ENCODE assay signal across 9 mouse cellular contexts in the genomic region with DNA sequence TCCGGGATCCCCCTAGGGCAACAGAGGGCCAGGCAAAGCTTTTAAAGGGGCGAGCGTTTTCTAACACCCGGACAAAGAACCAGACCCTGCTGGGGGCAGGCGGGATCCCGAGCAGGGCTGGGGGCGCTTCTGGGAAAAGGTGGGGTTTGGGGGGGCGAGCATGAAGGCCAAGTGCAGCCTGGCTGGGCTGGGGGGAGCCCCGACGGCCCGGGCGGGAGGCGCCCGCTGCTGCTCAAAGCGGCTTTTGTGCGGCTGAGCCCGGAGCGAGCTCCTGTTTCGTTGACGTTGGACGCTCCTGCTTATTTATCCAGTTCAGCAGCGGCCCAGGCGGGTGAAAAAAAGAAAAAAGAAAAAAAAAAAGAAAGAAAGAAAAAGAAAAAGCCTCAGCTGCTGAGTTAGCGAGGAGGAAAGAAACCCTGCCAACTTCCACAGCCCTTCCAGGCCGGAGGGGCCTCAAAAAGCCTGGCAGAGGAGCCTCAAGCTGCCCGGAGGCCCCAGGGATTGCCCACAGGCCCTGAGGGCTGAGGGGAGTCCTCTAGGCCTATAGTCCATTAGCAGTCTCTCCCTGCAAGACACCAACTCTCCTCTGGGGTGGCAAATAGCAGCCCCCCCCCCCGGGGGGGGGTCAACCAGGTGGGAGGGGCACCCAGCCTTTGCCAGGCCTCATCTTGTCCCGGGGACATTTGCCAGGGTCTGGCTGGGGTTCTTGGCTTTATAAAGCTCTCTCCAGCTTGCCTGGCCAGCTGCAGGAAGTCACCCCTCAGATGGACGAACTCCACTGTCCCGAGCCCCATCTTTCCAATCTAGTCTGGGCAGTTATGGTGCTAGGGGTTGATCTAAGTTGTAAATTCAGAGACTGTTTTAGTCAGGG. TPM values are rescaled to one million over a fixed set of nuclear protein-coding genes. Genes with fewer than 3 reads are reported as not detected.
DNase-seq lines count a peak whose midpoint lies in the region; ATAC-seq lines count a peak whose summit lies in the region.
"Had no signal": no experiment of that assay in that cellular context is flagged by ENCODE, and none has a peak within 500 bp of the region (broad histone marks: within the 10 kb centered on the region; RNA-seq: fewer than 3 reads in every experiment).

No protein-coding gene starts in this region.

- ATAC-seq in midbrain, embryonic 16.5 days, result peak; percentile 59
- no peak for ATAC-seq in monocyte, adult 5-6 weeks (replicated peaks; ENCODE audit: insufficient number of reproducible peaks, low FRiP score, low TSS enrichment, poor library complexity, severe bottlenecking)

- DNase-seq in cerebellum, postnatal 25 days, result peak; percentile 11 to 24
- no peak for DNase-seq in cerebellum, postnatal 36 days
- peak; percentile 73 for DNase-seq in left cerebral cortex, postnatal 4 days
- DNase-seq in left cerebral cortex, adult 11 months (ENCODE audit: low spot score), result no peak
- DNase-seq in hindbrain, embryonic 10.5 days (ENCODE audit: low spot score), result peak; percentile 45
- DNase-seq in cerebellum, postnatal 4 days (ENCODE audit: low spot score in 2 of 2), result no peak

- peaks cover 7% of the 10 kb centered on the region; the same call in 1 of the 2 replicates for H3K36me3 ChIP-seq in hindbrain, embryonic 10.5 days
- H3K36me3 ChIP-seq in midbrain, embryonic 16.5 days (ENCODE audit: control insufficient read depth, insufficient read depth, low read length), result no peaks in the 10 kb centered on the region

- peak overlapping the region; percentile 54 for H3K4me2 ChIP-seq in midbrain, embryonic 16.5 days (ENCODE audit: low read length)

- H3K4me1 ChIP-seq in hindbrain, embryonic 10.5 days (replicated peaks), result peaks cover 44% of the 10 kb centered on the region
- peaks cover 7% of the 10 kb centered on the region; the same call in 1 of the 2 replicates for H3K4me1 ChIP-seq in midbrain, embryonic 16.5 days (ENCODE audit: control insufficient read depth, insufficient read depth, low read length)

- intact Hi-C loops in left cerebral cortex, postnatal 4 days (cut with DNase I), result no loop called here

- WGBS in hindbrain, embryonic 10.5 days, result 24% methylated on average over 30 of the region's 30 CpGs
- WGBS in midbrain, embryonic 16.5 days, result 10% methylated on average over 29 of the region's 30 CpGs

- no peaks in the 10 kb centered on the region for H3K27me3 ChIP-seq in hindbrain, embryonic 10.5 days (ENCODE audit: insufficient read depth, poor library complexity, severe bottlenecking)
- H3K27me3 ChIP-seq in midbrain, embryonic 16.5 days (ENCODE audit: control insufficient read depth, insufficient read depth, low read depth, low read length), result no peaks in the 10 kb centered on the region

- peak overlapping the region; percentile 67 for H3K9ac ChIP-seq in midbrain, embryonic 16.5 days (ENCODE audit: low read depth, low read length)

- peak overlapping the region; percentile 93 for H3K27ac ChIP-seq in hindbrain, embryonic 10.5 days
- H3K27ac ChIP-seq in midbrain, embryonic 16.5 days (ENCODE audit: low read length), result peak overlapping the region; percentile 78

- H3K4me3 ChIP-seq in hindbrain, embryonic 10.5 days, result peak overlapping the region; percentile 34; the same call in 1 of the 2 replicates
- peak overlapping the region; percentile 33 for H3K4me3 ChIP-seq in midbrain, embryonic 16.5 days (ENCODE audit: low read depth, low read length)

- H3K9me3 ChIP-seq in hindbrain, embryonic 10.5 days, result peaks cover 12% of the 10 kb centered on the region
- no peaks in the 10 kb centered on the region for H3K9me3 ChIP-seq in midbrain, embryonic 16.5 days (replicated peaks; ENCODE audit: control insufficient read depth, low read length, poor library complexity, severe bottlenecking)

RNA-seq across cellular contexts. Expression of gene Fzd9, which starts 7.5 kb away (rescaled TPM):
- total RNA-seq in left cerebral cortex, postnatal 4 days (2021), result 10 to 100 TPM; 15.3 to 17.9 TPM
- polyA plus RNA-seq in hindbrain, embryonic 10.5 days (2016; fragmentation: Nextera tagmentation; extraction: Ambion mirVana), result 9.8 and 12.1 TPM in 2 replicates
- 13.5 and 13.7 TPM in 2 replicates for polyA plus RNA-seq in midbrain, embryonic 16.5 days (2015; fragmentation: Nextera tagmentation; extraction: Ambion mirVana)
- total RNA-seq in monocyte, adult 5-6 weeks (2017), result not detected in 3 replicates
- total RNA-seq: liver, adult 2 months had no signal

Comparison
In these comparisons a context has a peak if more than half of its experiments do, and no peak if none do; other contexts are left out.
1. DNase-seq: peak in cerebellum, postnatal 25 days (2 of 2), left cerebral cortex, postnatal 4 days (single experiment) and hindbrain, embryonic 10.5 days (single experiment); none in cerebellum, postnatal 36 days (0 of 2), left cerebral cortex, adult 11 months (single experiment) and cerebellum, postnatal 4 days (0 of 2).
2. RNA of gene Fzd9, which starts 7.5 kb away (total RNA-seq): 15.3 to 17.9 TPM in left cerebral cortex, postnatal 4 days; not detected in monocyte, adult 5-6 weeks; every median in the first group is over 10 times any median in the second.